Mouse (Mus musculus) c-Kit-positive CD71-negative TER-119-negative erythroid progenitor cells, embryonic 14.5 days (primary cell): Measurements from ENCODE around the gene Tmem259.

Source experiments
- DNase-seq: peaks from one replicate; pipeline ENCODE4 v3.0.0-alpha.2; 2013; ENCODE audit warnings: low read depth

Tmem259 gene

DNA sequence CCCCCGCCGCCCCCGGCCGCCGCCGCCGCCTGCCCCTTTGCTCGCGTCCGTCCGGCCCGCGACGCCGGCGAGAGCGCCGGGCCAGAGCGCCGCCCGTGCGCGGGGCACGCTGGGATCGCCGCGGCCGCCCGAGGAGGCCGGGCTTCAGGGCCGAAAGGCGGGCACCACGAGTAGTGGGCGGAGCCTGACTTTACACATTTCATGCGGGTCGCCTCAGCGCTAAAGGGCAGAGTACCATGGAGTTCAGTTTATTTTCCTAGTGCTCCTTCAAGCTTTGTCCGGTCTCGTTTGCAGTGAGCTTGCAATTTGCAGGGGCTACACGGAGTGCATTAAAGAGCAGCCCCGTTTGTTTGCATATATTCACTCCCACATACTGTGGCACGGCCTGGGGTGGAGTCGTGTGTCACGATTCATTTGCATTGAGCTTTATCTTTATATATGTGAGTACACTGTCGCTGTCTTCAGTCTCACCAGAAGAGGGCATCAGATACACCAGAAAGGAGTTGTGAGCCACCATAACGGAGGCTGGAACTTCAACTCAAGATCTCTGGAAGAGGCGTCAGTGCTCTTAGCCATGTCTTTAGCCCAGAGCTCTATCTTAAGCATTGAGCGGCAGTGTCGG is at the start of gene Tmem259:
TSS of gene Tmem259 (minus strand) at position 136 of the 622 bp plus-strand sequence.
- DNase-seq: peak; percentile 80

DNA sequence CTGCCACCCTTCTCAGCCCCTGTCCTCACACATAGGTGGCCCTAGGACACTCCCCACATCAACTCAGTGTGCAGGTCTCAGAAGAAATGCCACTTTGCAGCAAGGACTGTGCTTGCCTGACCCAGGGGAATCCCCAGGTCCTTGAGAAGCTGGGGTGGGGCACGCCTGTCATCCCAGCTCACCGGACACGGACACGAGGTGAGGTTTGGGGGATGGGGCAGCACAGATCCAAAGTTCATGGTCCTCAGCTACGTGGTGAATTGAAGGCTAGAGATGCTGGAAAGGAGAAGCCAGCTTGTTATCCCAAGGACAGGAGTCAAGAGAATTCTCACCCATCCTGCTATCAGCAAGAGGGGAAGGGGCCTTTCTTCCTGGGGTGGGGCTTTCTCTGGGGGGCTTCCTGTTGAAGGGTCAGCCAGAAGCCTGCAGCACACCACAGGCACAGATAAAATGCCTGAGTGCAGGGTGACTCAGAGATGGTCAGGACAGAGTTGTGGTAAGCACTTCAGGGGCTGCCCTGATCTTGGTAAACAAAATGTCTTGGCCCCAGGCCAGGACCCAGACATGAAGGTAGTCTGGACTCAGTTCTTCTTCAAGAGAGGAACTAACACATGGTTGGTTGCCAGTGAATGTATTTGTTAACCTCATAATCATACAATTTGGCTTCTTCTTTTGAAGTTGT is 48.8 kb upstream of the Tmem259 start:
- DNase-seq: peak; percentile 72

DNA sequence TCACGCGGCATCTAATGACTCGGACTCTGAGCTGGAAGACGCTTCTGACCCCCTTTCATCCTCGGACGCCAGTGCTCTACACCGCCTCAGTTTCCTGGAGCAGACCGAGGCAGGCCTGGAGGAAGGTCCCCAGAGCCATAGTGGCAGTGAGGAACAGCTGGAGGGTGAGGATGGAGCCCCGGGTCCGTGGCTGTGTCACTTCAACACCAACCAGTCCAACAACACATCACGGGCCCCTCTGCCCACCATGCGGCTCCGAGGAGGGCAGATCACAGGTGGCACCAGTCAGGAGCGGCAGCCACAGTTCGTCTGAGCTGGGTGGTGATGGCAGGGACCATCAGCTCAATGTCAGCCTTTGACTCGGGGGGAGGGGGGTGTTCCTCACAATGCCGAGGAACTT is 46.6 kb upstream of the Tmem259 start:
- no peak for DNase-seq

DNA sequence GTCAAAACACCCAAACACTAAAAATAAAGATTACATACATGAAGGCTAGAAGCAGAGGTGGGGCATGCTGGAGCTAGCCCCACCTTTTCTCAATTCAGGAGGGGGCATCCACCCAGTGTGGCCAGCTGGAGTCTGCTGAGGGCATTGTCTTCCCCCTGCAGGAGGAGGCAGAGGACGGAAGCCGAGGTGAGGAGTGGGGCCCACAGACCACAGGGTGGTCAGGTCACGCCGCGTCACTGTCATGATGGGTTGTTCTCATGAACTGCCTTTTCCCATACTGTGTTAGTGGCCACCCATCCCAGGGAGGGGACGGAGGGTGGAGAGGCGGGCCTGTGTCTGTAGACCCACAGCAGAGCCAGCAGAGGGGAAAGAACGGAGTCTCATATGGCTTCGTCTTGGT is 46.1 kb upstream of the Tmem259 start:
- no peak for DNase-seq

DNA sequence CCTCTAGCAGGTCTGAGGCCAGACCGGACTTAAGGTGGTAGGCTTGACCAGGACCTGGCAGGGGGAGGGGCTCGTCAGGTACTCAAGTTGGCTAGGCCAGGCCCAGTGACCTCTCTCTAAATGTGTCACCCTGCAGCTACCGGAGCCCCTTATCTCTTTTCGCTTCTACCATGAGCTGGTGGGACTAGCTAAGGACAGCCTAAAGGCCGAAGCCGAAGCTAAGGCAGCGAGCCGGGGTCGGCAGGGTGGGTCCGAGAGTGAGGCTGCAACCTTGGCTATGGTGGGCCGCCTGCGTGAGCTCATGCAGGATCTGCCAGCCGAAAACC is 44.4 kb upstream of the Tmem259 start:
- no peak for DNase-seq

DNA sequence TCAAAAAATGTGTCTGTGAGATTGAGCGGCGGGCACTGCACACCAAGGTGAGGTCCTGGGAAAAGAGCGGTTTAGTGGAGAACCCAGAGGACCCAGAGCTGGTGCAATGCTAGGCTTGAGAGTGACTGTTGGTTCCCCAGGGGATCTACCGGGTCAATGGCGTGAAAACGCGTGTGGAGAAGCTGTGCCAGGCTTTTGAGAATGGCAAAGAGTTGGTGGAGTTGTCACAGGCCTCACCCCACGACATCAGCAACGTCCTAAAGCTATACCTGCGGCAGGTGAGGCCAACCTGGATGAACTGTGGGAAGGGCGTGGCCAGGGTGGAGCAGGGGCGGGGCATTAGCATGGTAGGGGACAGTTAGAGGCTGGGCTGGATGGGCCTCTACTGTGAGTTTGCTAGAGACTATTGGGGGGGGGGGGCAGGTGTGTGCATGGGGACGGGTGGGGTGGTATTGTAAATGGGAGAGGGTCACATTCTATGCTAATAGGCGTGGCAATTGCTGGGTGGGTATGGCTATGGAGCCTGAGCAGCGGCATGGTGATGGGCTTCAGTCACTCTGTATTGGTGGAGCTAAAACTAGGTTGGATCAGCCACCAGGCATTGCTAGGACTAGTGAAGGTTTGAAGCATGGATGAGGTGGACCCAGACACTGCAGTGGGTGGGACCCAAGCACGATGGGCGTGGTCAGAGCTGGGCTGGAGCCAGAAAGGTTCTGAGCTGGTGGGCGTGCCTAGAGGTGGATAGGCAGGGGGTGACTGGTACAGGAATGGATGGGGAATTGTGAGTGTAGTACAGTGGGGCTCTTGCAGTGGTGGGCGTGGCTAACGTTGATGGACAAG is 43.8 kb upstream of the Tmem259 start:
- DNase-seq: no peak

DNA sequence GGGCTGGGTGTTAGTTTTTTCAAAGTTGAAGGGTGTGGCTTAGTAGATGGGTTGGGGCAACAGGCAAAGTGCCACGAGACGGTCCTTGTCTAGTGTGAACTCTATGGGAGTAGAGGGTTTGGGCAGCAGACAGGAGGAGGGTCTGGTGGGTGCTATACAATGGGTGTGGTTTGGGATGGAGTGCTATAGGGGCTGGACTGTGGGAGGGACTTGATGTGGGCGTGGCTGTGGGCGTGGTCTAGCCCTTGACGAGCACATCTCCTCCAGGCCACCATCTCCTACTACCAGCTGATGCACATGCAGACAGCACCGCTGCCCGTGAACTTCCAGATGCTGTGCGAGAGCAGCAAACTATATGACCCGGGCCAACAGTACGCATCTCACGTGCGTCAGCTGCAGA is 41.8 kb upstream of the Tmem259 start:
- DNase-seq: no peak

DNA sequence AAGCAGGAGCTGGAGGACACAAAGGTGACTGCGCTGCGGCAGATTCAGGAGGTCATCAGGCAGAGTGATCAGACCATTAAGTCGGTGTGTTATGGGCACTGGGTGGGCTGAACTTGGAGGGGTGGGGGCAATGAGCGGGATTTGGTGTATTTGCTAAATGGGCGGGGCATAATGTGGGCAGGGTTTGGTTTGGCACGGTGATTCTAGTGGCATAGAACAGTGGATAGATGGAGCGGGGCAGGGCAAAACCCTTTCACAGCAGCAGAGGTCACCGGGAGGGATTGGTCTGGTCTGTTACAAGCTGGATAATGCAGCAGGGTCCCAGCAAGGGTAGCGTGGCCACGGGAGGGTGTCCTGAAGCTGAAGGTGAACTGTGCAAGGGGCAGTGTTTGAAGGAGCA is 41.3 kb upstream of the Tmem259 start:
- no peak for DNase-seq

DNA sequence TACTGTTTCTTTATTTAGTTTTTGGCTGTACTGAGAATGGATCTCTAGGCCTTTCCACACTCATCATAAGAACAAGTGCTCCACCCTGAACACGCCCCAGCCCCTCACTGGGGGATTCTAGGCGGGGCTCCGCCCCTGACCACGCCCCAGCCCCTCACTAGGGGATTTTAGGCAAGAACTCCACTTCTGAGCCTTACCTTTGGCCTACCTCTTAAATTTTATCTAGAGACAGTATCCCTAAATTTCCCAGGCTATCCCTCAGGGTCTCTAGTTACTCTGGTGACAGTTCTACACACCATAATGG is 40.9 kb upstream of the Tmem259 start:
- no peak for DNase-seq

DNA sequence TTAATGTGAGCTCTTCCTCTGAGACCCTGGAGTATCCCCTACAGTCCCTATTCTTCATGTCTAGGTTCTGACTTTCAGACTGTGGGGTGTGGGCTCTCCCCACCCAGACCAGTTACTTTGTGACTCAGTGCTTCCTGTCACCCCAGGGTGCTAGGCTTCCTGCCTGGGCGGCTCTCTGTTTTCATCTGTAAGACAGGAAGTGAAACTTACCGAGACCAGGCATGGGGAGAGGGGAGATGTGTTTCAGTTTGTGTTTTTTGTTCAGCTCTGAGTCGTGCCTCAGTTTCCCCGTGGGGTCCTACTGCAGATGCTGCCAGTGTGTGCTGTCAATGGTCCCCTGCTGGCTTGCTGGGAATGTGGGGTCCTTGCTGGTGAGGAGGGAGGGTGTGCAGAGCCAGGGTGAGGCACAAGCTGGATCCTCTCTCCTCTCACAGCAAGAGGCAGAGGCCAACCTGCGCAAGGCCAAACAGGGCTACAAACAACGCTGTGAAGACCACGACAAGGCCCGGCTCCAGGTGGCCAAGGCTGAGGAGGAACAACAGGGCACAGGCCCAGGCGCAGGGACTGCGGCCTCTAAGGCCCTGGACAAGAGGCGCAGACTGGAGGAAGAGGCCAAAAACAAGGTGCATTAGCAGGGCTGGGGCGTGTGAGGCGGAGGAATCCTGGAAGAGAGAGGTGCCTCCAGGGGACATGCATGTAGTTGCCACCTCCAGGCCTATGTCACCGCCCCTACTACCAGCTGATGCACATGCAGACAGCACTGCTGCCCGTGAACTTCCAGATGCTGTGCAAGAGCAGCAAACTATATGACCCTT is 40.3 kb upstream of the Tmem259 start:
- DNase-seq: no peak

DNA sequence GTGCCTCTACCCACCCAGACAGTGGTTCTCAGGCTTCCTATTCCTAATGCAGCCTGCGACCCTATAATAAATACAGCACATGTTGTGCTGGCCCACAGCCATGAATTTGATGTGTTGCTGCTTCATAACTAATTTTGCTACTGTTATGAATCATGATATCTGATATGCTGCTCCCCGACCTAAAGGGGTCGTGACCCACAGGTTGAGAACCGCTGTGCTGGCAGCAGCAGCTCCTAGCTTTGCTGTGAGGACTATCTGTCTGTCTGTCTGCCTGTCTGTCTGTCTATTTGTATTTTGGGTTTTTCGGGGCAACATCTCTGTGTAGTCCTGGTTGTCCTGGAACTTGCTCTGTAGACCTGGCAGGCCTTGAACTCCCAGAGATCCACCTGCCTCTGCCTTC is 39.6 kb upstream of the Tmem259 start:
- no peak for DNase-seq

DNA sequence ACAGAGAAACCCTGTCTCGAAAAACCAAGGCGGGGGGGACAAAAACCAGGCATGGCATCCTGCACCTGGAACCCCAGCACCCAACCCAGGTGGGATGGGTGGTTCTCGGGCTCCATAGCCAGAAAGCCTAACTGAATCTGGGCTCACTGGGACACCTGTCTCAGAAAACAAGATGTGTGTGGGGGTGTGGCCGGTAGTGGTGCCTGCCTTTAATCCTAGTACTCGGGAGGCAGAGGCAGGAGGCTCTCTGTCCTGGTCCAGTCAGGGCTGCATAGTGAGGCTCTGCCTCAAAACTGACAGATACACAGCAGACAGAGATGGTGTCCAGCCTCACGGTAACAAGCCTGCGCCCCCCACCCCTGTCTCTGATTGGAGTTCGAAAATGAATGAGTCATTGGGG is 38.7 kb upstream of the Tmem259 start:
- no peak for DNase-seq

DNA sequence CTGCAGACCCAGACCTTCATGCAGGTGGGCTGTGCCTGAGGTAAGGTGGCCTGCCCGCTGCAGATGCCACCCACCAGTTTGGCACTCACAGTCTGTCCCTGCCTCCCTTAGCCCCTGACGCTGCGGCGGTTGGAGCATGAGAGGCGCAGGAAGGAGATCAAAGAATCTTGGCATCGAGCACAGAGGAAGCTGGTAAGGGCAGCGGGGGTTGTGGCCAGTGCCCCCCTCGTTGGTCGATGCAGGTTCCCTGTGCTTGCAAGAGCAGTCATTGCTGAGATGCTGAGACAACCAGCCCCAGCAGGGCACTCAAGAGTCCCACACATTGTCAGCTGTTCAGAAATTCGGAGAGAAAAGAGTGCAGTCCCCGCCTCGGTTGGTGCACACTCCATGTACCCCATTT is 38.0 kb upstream of the Tmem259 start:
- DNase-seq: no peak

DNA sequence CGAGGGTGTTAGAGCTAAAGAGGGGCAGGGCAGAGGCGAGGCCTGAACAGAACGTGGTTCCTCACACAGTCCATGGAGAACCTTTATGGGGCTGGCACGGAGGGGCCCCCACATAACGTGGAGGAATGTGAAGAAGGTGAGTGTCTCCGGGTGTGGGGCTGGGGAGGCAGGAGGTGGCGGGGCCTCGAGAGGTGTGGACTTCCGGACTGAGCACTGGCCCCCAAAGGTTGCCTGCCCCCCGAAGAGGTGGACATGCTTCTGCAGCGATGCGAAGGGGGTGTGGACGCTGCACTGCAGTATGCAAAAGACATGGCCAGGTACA is 37.2 kb upstream of the Tmem259 start:
- no peak for DNase-seq

DNA sequence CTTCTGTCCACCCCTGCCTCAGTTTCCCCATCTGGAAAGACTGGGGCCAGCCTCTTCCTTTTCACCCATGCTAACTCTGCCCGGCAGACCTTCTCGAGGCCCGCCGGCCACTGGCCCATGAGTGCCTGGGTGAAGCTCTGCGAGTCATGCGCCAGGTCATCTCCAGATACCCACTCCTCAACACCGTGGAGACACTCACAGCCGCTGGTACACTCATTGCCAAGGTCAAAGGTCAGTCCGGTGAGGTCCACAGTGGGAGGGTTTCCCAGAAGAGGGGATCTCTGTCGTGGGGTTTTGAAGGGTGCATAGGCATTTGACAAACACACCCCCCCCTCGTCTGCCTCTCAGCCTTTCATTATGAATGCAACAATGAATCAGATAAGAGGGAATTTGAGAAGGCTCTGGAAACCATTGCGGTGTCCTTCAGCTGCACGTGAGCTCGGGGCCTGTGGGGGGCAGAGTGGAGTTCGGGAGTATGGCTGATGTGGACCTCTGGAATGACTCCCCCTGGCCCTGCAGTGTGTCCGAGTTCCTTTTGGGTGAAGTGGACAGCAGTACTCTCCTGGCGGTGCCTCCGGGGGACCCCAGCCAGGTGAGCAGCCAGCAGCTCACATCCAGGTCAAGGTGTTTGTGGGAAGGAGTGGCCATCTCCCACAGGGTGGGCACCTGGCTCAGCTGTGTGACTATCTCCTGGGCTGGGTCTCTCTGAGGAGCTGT is 36.6 kb upstream of the Tmem259 start:
- no peak for DNase-seq

DNA sequence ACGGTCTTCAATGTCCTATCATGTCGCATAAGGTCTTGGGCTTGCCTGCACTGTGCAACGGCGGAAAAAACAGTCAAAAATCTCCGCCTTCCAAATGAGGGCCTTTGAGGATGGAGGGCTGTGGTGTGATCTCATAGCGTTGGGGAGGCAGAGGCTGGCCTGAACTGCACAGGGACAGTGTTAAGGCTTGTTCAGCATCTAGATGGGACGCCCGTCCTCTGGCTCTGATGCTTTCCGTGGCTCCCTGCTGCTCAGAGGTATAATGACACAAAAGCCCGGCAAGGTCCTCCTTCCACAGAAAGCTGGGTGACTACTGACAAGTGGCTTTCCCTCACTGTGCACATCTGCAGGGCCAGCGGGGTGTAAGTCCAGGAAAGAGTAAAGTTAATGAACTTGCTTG is 36.1 kb upstream of the Tmem259 start:
- no peak for DNase-seq

DNA sequence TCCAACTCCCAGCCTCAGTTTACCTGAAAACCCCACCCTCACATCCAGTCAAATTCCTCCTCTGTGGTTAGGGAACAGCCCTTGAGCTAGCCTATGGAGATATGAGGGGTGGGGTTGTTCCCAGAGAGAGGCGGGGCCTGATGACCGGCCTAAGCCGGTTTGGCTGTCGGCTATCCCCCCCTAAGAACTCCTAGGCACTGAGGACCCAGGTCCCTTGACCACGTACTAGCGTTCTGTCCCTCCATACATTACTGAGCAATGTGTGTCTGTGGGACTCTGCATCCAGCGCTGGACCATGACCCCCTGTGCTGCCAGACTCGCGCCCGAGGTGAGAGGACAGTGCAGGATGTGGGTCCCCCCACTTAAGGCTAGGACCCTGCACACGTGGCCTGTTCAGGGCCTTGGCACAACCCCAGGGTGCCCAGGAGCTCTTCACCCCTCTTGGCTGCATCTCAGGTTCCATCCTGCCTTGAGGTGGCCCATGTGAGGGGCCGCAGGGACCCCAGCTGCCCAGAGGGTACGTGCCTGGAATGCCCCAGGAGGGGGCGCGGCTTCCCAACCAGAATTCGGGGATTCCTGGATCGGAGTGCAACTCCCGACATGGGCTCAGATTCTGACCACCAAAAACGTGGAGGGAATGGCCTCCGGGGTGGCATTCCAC is 35.5 kb upstream of the Tmem259 start:
- no peak for DNase-seq

DNA sequence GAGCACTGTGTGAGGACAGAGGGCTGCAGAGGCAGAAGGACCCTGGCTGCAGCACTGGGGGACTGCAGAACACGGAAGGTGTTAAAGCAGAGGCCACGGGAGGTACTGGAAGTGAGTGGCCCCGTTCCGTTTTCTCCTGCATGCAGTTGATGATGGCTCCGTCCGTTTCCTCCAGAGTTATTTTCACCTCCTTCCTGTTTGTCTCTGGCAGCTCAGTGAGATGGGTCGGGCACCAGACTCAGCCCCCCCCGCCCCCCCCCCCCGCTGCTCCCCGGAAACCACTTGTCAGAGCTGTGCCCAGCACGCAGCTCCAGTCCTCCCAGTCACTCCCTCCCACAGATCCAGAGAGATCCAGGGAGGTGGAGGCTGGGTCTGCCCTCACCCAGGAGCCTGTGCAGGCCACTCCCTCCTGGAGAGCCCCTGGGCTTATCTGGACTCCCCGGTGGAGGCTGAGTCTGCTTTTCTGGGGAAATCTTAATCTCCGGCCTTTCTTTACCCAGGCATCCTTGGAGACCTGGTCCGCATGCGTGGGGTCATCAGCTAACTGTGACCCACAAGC is 34.7 kb upstream of the Tmem259 start:
- no peak for DNase-seq

DNA sequence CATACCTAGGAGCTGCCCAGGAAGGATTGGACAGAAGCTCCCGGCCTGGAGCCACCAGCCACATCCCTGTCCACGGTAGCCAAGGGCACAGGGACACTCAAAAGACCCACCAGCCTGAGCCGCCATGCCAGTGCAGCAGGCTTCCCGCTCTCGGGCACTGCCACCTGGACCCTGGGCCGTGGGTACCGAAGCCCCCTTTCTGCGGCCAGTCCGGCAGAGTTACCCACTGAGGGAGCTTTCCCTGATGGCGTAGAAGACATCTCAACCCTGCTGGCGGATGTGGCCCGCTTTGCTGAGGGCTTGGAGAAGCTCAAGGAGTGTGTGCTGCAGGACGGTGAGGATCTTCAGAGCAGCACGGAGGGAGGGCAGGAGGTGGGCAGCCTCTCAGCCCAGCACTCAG is 33.6 kb upstream of the Tmem259 start:
- no peak for DNase-seq

DNA sequence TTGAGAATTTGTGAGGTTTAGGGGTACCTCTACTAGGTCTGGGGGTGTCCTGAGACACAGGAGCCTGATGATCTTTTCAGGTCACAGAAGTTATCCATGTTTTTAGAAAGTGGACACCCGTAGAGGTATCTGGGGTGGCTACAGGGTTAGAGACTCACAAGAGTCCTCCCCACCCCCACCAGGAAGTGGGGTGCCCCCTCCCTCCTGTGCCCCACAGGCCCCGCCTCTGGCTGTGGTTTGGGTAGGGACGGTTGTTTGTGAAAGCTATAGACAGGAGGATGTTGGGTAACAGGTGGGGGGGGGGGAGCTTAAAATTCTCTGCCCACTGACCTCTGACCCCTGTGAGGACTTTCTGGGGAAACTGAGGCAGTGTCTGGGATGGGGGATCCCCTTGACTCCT is 33.2 kb upstream of the Tmem259 start:
- DNase-seq: peak; percentile 70

DNA sequence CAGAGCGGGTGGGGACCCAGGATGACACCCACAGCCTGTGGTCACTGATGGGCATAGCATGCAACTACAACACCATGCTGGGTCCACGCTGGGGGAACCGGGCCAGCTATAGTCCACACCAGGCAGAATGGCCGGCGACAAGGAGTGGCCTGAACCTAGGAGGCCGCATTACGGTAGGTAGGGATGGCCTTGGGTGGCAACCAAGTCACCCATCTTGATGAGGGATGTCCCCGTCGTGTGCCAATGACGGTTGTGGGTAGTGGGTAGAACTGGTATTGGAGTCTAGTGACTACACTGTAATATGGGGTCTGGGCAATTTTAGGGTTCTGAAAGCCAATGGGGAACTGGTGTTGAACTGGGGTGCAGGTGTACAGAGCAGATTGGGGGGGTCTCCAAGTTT is 32.8 kb upstream of the Tmem259 start:
- DNase-seq: no peak
